Mouse (Mus musculus) Muller cell, postnatal 12 days (primary cell): ENCODE data around the gene Parp3.

Experiments used
- DNase-seq: peaks from one replicate; pipeline ENCODE4 v3.0.0-alpha.2; 2015; ENCODE audit errors: inconsistent ontology term

Gene Parp3

DNA sequence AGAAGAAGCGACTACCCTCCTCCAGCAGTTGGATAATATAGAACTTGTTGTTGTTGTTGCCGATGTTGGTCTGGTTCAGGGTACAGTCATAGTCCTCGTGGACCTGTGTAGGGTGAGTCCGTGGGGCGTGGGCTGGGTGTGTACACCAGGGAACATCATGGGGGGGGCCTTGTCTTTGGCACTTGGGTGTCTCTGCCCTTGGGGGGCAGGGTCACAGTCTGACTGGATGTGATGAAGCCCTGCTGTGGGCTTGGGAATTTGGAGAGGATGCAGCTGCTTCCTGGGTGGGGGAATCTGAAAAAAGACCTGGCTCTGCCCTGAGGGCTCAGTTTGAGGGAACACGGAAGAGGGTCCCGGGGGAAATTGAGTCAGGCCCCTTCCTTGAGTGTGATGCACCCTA is 1.7 kb downstream of the Parp3 start:
- no peak for DNase-seq

DNA sequence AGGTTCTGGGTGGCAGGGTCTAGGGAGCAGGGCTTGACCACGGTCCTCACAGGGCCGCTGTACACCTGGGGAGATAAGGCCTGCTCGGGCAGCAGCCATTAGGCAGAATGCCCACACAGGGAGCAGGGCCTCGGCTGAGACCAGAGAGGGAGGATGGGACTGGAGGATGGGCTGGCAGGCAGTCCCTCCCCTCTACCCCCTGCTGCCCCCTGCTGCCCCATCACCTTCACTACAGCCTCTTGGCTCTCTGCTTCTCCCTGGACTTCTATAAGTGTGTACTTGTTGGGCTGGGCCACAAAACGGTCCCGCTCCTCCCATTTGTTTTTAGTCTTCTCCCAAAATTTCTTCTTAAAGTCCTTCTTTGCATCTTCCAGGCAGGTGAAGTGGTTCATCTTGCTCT is 2.3 kb downstream of the Parp3 start:
- DNase-seq, result peak; percentile 80

DNA sequence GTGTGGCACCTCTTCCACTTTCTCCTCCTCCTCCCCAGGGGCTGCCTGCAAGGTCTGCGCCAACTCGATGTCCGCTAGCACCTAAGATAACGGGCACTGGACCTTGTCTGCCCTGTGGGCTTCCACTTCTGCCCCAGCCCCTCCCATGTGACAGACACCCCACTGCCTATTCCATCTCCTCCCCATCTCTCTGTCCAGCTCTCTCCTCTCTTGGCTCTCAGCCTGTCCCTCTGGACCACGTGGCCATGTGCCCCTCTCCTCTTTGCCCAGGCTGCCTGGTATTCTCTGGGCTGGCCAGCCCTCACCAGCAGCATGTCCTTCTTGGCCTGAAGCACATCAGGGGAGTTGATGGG is 3.0 kb downstream of the Parp3 start:
- no peak for DNase-seq

DNA sequence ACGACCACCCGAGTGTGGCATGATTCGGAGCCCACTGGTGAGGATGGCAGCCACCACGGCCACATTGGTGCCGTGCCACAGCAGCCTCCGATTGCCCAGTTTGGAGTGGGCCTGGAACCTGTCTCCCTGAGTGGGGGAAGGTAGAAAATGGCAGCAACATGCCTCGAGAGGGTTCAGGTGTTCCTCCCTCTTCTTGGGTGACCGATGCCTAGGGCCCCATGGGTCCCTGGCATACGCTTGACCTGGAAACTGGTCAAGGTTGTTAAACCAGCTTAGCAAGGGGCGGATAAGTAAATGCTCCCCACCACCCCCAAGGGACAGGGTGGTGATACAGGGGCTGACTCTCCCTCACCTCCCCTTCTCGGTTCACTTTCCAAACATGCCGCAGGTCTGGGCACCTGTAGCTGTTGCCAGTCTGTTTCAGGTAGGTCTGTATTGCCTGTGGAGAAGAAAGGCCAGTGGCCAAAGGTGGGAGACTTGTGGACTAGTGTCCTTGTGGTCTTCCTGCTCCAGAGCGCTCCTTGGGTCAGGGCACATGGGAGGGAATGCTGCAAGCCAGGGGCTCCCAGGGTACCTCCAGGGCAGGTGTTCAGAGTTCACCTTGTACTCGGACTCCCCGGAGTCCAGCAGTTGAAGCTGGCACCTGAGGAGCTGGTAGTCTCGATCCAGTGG is 3.5 kb downstream of the Parp3 start:
- DNase-seq, result no peak

DNA sequence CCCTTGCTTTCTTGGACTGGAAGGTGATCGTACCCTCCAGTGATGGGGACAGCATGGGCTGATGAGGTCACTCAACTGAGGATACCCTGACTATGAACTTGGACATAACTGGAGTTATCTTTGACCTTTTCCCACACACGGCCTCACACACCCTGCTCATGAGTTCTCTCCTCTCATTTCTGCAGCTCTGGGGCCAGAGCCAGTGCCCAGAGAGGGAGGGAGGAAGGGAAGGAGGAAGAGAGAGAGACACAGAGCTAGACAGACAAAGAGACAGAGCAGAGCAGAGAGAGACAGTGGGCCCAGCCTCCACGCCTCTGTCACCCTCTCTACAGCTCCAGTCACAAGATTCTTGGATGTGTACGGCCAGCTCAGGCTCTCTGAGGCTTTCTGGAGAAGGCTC is 4.4 kb downstream of the Parp3 start:
- DNase-seq, result peak; percentile 55

DNA sequence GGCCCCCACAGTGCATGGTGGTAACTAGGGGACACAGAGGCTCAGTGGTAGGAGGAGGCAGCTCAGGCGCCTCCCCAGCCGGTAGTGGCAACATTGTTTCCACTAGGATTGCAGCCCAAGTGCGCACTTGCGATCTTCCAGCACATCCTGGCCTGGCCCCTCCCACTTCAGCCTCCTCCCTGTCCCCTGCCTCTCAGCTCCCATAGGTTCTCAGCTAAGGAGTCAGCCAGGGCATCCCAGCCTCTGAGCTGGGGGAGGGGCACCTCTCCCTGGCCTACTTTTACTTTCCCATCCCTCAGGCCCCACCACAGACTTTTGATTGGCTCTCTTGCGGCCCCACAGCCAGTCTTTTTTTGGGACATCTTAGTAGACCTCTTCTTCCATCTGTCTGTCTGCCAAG is 4.9 kb downstream of the Parp3 start:
- peak; percentile 91 for DNase-seq

DNA sequence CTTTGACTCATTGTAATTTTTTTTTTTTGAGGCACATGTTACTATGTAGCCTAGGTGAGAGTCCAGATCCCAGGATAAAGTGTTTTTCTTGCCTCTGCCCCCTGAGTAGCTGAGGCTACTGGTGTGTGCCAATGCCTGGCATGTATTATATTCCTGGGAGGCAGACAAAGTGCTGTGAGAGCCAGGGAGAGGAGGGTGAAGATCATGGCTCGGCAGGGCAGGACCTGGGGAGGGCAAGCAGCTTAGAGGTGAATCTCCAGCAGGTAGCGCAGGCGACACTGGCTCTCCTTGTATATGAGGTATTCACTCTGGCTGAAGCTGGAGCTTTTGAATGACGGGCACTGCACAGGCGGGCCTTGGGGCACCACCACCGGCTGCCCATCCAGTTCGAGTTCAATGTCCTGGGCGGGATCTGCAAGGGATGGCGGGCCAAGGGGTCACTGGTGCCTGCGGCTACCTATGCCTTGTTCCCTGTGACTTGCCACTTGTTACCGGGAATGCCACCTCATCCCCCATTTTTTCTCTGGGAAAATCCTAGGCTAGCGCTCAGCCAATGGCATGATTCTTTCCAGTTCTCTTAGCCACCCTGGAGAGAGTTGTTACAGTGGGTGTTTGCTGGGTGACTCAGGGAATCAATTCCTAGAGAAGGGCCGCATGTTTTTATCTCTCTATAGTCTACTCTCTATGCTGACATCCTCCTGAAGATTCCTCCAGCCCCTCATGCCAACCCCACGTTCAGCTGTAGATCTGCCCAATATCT is 5.6 kb downstream of the Parp3 start:
- DNase-seq, result no peak

DNA sequence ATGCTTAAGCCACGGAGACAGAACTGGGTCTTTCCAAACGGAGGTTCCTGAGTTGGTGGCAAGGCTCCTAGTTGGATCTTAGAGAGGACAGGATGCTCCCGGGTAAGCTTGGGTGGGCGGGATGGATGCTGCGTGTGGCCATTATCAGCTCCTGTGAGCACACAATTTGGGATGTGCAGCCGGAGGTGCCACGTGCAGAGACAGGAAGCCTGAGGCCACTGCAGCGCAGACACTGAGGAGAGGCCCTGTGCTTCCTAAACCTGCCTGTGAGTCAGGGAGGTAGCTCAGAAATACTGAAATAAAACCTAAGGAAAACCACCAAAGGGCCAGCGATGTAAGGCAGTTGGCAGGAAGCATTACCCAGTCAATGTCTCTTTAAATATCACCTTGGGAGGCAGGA is 7.0 kb downstream of the Parp3 start:
- DNase-seq, result no peak

DNA sequence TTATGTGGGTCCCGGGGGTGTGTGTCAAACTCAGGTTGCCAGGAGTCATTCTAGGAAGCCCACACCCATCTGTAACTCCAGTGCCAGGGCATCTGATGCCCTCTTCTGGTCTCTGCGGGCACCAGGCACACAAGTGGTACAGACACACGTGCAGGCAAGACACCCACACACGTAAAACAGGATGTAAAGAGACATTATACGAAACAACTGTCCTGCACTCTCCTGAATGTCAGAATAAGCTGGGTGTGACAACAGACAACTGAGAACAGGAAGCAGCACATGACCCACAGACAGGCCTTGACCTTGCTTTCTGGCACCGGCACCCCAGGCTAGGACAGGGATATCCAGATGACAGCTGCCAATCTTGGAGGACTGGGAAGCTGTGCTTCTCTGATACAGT is 7.4 kb downstream of the Parp3 start:
- no peak for DNase-seq

DNA sequence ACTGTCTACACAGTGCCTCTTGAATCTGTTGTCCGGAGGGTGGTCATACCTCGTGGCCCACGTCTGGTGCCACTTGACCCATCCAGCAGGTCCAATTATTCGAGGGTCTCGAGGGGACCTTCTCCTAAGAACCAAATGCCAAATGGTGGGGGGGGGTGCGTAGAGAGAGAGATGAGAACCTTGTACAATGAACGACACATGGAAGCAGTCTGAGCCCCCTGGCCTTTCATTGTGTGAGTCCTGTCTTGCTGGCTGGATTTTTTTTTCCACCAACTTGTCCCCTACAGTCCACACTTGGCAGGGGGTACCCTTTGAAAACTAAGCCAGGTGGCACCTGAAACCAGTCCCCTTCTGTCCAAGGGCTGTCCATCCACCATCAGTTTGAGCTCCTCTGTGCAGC is 9.0 kb downstream of the Parp3 start:
- DNase-seq, result no peak

DNA sequence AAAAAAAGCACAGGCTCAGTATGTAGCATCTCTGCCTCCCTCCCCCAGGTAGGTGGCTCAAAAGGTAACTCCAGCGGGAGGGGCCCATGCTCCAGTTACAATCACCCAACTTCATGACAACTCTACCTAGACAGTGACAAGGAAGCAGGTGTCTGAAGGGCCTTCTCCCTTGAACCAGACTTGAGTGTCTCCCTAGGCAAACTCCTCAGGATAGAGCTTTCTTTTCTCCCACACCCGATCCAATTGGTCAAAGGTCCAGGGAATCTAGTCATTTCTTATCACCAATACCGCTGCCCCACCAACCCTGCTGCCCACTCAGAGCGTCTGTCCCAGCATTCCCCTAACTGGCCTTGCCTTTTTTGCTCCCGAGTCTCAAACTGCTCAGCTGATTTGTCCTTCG is 10.0 kb downstream of the Parp3 start:
- no peak for DNase-seq

DNA sequence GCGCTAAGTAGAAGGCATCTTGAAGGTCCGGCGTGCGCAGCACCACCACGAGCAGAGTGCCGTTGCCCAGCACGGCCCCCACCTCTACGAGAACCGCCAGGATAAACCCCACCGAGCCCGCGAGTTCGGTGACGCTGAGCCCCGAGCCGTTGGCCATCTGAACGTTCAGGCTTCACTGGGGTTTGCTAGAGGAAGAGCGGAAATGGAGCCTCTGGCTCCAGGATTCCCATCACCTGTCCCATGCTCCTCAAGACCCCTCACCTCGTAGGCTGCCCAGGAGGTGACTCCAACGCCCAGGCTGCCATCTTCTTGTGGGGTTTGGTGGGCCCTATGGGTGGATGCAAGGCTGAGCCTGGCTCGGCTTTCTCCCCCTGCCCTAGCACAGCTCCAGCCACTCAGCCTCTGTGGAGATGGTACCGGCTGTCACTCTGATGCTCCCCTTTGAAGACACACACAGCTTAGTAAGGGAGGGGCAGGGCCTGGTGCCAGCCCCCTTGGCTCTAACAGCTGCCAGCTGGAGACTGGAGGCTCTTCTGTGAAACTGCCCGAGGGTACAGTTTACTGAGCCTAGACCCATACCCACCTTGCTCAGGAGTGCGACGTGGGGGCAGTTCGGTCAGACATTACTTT is 11.1 kb downstream of the Parp3 start, which contains the start of gene Gpr62:
Gene Gpr62 (minus strand): TSS at position 368 of the 630 bp plus-strand sequence.
- peak; percentile 75 for DNase-seq

DNA sequence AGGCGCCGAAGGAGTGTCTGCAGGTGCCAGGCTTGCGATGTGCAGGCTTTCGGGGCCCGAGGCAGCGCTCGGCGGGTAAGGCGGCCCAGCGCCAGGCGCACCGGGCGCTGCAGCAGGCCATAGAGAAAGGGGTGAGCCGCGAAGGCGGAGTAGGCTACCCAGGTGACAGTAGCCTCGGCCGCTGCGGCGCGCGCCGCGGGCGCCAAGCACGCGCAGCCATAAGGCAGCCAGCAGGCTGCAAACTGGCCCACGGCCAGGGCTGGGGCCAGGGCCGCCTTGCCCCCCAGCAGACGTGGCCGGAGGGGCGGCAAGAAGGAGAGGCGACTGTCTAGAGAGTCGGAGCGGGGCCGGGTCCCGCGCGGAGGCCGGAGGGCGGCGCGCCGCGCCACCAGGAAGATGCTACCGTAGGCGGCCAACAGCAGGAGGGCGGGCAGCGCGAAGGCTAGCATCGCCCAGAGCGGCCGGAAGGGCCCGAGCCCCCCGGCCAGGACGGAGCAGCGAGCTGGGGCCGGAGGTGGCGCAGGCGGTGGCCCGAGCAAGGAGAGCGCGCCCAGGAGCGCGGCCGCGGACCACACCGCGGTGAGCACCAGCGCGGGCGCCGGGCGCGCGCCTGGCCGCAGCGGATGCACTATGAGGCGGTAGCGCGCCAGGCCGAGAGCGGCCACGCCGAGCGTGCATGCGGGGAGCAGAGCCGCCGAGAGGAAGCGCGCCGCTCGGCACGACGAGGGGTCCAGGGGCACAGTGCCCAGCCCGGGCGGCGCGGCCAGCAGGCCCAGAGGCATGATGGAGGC is 11.8 kb downstream of the Parp3 start:
- peak; percentile 79 for DNase-seq

DNA sequence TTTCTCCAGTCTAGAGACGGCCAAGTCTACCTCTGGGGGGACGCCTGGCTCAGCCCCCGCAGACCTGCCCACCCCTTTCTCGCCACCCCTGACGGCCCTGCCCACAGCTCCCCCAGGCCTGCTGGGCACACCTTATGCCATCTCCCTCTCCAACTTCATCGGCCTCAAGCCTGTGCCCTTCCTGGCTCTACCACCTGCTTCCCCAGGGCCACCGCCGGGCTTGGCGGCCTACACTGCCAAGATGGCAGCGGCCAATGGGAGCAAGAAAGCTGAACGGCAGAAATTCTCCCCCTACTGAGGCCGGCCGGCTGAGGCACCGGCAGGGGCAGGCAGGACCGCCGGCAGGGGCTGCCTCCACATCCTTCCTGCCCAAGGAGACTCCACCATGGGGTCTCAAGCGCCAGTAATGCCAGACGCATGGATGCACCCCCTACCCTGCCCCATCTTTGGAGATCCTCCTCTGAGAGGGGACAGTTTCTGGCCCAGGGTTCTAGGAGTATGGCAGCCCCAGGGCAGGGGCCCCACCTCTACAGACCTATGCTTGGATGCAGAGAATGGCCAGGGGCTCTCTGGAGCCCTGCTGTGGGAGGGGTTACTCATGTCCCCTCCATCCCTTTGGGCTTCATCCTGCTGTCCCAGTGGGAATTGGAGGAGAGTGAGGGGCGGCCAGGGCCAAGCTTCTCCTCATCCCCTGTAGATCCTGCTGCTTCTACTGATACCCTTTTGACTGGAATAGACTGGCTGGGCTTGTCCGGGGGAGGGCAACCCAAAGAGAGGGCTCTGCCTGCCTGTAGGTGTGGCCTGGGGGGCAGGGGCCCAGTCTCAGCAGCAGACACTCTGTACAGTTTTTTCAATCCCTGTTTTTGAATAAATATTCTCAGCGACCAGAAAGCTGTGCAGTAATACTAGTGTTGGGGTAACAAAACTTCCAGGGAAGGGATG is 13.4 kb downstream of the Parp3 start:
- DNase-seq, result no peak

DNA sequence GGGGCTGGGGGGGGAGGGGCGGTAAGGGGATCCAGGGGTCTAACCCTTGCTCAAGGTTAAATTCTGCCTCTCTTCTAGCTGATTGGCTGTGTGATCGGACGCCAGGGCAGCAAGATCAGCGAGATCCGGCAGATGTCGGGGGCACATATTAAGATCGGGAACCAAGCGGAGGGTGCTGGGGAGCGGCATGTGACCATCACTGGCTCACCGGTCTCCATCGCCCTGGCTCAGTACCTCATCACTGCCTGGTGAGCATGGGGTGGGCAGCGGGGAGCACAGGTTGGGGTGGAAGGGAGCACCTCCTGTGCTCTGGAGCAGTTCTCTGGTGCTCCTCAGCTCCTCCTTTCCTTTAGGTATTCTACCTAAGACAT is 14.3 kb downstream of the Parp3 start:
- no peak for DNase-seq

DNA sequence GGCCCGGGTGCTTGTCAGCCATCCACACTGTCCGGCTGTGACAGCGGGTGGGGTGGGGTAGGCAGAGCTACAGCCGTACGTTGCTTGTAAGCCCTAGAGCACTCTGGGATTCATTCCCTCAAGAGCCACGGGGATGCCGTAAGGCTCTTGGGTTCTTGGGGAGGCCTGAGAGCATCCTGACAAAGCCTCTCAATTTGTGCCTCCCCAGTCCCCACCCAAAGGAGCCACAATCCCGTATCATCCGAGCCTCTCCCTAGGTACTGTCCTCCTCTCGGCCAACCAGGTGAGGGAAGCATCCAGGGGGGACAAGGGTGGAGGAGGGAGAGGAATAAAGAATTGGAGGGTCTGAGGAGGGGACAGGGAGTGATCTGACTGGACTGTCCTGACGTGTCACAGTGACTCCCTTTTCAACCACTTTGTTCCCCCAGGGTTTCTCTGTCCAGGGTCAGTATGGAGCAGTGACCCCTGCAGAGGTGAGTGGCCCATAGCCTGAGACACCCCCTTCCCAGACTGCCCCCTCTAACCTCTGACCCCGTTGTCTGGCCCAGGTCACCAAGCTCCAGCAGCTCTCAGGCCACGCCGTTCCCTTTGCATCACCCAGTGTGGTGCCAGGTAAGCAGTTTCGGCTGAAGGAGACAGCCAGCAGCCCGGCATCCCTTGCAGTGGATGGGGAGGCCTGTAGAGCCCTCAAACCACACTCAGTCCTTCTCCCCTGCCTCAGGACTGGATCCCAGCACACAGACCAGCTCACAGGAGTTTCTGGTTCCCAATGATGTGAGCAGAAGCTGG is 14.9 kb downstream of the Parp3 start:
- no peak for DNase-seq

DNA sequence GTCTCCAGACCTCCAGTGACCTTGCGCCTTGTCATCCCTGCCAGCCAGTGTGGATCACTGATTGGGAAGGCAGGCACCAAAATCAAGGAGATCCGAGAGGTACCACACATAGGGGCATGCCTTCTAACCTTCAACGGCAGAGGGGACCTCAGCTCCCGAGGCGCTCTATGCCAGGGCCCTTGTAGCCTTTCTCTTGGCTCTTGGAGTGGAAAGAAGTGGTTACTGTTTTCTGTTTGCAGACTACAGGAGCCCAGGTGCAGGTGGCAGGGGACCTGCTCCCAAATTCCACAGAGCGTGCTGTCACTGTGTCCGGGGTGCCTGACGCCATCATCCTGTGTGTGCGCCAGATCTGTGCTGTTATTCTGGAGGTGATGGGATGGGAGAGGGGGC is 15.7 kb downstream of the Parp3 start:
- DNase-seq, result no peak

DNA sequence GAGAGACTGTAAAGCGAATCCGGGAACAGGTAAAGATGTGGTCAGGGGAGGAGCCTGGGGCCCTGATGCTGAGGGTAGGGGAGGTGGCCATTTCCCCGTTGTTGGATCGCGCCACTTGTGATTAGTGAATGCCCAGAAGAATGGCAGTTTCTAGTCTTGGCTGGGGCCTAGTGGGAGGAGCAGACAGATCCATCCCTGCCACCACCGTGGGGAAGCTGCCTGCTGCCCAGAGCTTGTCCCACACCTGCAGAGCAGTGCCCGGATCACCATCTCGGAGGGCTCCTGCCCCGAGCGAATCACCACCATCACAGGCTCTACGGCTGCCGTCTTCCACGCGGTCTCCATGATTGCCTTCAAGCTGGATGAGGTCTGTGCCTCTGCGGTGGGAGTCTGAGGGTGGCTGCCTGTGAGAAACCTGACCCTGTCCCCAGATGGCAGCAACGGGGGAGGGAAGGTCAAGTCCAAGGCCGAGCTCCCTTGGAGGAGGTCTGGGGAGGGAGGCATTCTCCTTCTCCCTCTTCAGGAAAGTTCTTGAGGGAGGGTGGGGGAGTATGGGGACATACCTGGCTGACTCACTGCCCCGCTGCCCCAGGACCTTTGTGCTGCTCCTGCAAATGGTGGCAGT is 16.2 kb downstream of the Parp3 start:
- no peak for DNase-seq

DNA sequence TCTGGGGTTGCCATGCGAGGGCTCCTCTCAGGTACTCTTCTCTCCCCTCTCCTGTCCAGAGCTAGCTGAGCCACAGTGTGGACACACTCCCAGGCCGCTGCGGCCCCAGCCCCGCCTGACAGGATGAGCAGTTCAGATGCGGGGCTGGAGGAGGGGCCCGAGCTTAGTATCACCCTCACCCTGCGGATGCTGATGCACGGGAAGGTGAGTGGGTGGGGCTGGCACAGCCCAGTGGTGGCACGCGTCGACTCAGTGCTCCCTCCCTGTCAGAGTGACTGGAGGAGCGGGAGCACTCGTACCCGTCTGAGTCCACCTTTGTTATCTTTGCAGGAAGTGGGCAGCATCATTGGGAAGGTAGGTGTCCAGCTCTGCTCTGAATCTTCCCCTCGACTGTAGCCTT is 16.8 kb downstream of the Parp3 start:
- DNase-seq, result no peak

DNA sequence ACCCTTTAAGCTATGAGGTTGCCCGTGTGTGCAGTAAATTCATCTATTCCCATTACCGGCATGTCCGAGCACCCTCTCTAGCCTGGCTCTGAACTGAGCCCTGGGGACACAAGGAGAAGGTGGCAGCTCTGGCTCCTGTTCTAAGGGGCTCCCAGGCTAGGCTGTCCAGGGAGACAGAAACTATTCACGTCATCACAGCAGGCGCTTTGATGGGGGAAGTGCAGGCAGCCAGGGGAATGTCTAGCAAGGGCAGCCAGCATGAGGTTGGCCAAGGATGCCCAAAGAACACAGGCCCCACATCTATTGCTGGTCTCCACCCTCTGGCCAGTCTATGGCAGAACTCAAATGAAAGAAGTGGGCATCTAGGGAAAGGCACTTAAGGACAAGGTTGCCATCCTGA is 18.8 kb downstream of the Parp3 start:
- DNase-seq, result no peak
